Mouse (Mus musculus): ENCODE results near the gene Vars2.
A peak's percentile ranks its signal among the peaks of the same experiment; 100 is the strongest.

Gene Vars2

GRCm38 (mm10) chr17:35692368-35692767, 25.0 kb upstream of the Vars2 start:
- no peak for DNase-seq

DNA sequence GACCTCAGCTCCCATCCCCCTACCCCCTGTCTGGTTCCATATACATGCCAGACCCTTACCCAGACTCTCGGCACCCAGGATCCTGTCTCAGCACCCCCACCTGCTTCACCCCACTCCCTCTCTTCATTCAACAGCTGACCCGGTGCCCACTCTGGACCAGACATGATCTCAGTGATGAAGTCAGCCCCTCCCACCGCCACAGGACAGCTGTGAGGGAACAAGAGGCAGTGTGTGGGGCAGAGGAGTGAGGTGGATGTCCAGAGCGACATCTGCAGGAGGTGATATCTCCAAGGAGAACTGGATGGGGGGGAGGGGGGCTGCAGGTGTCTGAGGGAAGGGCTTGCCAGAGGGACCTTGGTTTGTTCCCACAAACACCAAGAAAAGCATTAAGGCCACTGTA, 24.4 kb upstream of the Vars2 start:
- no peak for DNase-seq

- no peak for DNase-seq
Measured at GRCm38 (mm10) chr17:35689936-35690645, 22.7 kb upstream of the Vars2 start.

- DNase-seq: peak in 1 of 2 experiments; percentile 15
Measured at GRCm38 (mm10) chr17:35688347-35689175, 21.2 kb upstream of the Vars2 start.

DNA sequence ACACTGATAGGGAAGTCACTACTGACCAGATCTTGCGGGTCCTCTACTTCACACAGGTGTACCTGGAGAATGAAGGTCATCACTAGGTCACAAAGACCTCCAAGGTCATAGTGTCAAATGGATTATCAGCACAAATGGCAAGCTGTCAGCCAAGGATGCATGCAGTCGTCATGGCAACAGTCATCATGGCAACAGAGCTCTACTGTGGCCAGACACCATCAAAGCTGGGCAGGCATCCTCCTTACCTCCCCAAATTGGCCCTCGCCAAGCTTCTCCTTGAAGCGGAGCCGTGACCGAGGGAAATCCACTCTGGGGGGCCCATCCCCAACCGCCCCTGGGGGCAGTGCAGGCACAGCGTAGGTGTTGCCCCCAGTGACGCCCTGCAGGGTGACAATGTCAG, 17.7 kb upstream of the Vars2 start:
- DNase-seq: no peak

- no peak for DNase-seq
Measured at GRCm38 (mm10) chr17:35681986-35682385, 14.6 kb upstream of the Vars2 start.

- DNase-seq: no peak
Measured at GRCm38 (mm10) chr17:35680591-35680990, 13.2 kb upstream of the Vars2 start.

DNA sequence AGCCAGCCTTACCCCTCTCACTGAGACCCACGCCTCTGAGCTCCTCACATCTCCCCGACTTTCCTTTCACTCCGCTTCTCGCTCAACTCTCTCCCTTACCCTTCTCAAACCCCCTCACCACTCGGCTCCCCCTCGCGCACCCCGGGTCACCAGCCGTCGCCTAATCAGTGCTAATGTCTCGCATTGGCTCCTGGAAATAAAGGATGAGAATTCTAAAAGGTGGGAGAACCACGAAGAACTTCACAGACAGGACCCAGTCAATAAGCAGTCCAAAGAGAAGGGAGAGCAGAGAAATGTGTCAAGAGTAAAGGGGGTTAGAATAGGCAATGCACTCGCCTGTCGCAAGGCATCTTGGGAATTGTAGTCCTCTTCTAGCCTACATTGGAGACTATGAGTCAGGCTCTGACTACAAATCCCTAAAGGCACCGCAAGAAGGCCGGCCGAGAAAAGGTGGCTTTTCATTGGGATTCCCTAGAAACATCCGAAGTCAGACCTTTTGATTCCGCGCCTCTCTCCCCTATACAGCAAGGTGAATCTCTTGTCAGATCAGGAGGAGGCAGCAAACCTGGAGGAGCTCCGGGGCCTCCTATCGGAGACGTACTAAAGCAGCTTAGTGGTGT, 6.1 kb upstream of the Vars2 start, which contains the start of gene Gtf2h4:
TSS of gene Gtf2h4 (minus strand) at position 324 of the 620 bp plus-strand sequence.
- peak; percentile 81 to 90 for DNase-seq

GRCm38 (mm10) chr17:35672527-35672926, 5.1 kb upstream of the Vars2 start:
- DNase-seq: no peak

DNA sequence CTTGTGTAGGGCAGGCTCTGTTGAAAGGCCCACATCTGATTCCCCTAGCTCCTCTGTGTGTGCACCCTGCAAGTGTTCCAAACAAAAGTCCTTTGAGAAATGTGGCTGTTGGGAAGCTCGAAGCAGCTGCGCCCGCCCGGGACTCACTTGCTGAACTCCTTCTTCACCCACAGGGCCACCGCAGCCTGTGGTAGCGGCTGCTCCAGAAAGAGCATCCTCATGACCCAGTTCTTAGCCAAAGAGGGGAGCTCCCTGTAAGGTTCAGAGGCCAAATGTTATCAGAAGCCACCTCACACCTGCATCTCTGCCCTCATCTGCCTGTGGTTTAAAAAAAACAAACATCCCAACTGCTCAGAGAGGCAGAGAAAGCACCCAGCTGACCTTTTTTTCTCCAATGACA, 4.5 kb upstream of the Vars2 start:
- DNase-seq: peak; percentile 80 to 88

- DNase-seq: peak; percentile 41 to 66
Measured at GRCm38 (mm10) chr17:35669731-35670130, 2.3 kb upstream of the Vars2 start.

- no peak for DNase-seq
Measured at GRCm38 (mm10) chr17:35666851-35667256, 538 bp downstream of the Vars2 start.

DNA sequence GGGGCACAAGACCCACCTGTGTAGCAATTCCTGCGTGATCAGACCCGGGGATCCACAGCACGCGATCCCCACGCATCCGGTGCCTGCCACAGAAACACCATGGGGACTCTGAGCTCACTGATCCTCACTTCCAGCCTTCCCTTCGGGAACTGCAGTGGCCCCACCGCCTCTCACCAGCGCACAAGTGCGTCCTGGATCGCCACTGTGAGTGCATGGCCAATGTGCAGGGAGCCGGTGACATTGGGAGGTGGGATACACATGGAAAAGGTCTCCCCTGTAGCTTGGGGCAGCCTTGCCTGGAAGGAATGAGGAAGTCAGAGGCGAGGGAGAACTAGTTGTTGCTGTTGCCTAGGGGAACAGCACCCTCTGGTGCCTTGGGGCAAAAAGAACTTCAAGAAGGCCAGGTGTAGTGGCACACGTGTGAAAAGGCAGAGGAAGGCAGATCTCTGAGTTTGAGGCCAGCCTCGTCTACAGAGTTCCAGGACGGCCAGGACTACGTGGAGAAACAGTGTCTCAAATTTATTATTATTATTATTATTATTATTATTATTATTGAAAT, 1.4 kb downstream of the Vars2 start:
- DNase-seq: peak; percentile 33 to 62

- DNase-seq: no peak
Measured at GRCm38 (mm10) chr17:35653086-35653485, 14.3 kb downstream of the Vars2 start.

DNA sequence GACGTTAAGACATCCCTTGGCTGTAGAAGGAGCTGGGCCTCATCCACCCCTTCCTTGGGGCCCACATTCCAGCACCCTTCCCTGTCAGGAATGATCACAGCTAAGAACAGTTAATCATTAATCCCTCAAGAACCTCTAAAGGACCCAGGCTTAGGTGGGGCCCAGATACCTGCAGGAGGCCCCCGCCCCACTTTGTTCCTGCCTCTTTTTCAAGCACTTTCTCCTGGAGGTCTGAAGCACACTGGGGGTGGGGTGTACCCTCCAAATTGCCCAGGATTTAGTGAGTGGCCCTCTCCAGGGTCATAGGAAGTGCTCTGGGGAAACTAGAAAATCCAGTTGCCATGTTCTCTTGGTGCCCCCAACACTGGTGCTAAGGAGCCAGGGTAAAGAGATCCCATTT, 18.0 kb downstream of the Vars2 start:
- no peak for DNase-seq

DNA sequence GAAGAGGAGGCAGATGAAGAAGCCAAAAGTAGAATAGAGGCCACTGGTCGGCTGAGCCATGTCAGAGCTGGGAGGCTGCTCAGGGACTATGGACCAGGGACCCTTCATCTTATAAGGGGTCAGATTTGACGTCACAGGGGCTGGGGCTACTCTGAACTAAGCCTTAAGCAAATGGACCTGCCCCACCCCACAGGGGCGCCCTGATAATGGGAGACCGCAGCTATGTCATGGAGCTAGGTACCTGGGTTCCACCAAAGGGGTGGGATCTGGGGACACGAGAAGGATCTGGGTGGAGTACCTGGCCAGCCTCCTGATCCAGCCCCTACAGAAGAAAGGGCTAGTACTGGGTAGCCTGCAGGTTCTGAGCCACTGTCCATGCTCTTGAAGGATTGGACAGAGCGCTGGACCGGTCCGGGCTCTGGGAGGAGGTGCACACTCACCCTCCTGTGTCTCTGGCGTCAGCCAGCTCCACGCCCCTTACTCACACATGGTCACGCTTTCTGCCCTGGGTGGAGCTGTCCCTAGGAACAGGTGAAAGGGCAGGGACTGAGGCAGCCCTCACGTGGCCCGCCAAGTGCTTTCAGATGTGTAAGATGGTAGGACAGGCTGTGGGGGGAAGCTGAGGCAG, 23.7 kb downstream of the Vars2 start, which contains the start of gene Mucl3:
TSS of gene Mucl3 (minus strand) at position 87 of the 628 bp plus-strand sequence.
- DNase-seq: no peak

- DNase-seq: no peak
Measured at GRCm38 (mm10) chr17:35639352-35639751, 28.0 kb downstream of the Vars2 start.

DNA sequence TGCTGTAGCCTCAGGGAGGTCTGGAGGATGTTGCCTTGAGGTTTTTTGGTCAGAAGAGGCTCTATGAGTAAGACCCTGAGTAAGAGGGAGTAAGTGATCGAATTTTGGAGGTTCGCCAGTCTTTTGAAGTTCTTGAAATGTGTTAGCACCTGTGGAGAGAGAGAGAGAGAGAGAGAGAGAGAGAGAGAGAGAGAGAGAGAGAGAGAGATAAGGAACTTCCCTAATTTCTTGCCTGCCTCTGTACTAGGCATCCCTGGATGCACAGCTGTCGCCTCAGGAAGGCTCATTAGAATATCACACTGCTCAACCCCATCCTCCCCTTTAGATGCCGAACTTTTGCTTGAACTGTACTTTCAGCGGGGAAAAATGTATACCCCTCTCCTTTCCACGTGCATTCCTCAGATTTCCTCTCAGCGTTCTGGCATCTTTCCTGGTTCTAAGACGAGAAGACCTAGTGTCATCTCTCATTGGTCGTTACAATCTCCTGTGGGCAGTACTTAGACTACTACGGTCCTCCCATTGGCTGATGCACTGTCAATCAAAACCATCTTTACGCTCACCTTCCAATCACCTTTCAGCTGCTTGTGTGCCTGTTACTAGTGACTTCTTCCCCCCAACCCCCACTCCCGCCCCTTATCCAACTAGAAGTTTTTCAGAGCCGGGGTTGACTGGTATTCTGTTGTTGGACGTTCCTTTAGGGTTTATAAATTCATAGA, 28.8 kb downstream of the Vars2 start:
- peak; percentile 29 to 61 for DNase-seq

DNA sequence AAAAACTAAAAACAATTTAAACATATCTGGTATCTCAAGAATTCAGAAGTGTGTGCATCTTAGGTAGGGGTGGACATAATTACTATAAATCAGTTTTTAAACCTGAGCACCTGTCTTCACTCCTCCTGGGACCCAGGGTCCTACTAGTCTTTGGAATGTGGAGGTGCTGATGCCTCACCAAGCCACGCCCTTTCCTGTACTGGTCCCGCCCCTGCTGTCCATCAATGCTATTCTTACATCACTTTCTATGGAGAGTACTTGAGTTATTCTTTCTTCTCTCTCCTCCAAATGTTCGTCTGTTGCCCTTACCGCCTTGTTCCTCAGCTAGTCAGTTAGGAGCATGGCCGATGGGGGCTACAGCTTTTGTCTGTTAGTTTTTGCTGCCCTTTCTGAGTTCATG, 31.0 kb downstream of the Vars2 start:
- DNase-seq: no peak

DNA sequence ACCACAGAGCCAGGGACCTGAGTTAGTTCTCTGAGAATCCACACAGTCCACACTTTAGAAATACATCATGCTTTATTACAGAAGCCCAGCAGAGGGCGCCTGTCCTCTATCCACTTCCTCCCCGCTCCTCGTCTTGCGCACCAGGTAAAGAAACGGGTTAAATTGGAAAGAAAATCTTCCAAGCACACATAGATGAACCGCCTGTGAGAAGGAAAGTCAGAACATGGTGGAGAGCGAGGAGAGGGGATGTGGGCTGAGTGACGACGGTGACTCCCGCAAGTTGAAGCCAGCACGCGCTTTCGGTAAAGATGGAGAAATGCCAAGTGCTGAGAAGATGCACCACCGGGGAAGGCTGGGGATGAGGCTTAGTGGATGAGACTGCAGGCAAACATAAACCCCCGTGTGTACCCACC, 31.7 kb downstream of the Vars2 start:
- peak in 1 of 2 experiments; percentile 38 for DNase-seq

DNA sequence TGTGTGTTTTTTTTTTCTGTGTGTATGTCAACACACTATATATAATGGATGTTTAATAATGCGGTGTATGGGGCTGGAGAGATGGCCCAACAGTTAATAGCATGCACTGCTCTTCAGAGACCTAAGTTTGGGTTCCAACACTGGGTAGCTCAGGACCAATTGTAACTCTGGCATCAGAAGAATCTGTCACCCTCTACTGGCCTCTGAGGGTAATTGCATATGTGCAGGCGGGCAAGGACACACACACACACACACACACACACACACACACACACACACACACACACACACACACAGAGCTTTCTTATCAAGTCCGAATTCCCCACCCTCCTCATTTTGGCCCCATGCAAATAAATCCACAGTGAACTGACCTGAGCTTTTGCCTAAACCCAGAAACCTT, 32.2 kb downstream of the Vars2 start:
- no peak for DNase-seq

- DNase-seq: no peak
Measured at GRCm38 (mm10) chr17:35633992-35634391, 33.4 kb downstream of the Vars2 start.

Measured in thymus, adult 18-20 months (tissue).